29 mouse cellular contexts compared by ENCODE assay signal in genomic region chr14:89217390-89217789, GRCm38 (mm10).
"Had no signal": no experiment of that assay in that cellular context is flagged by ENCODE, and none has a peak within 500 bp of the region (broad histone marks: within the 10 kb centered on the region; RNA-seq: fewer than 3 reads in every experiment).

No protein-coding gene starts in this region.

- H3K9ac ChIP-seq: limb, embryonic 12.5 days; limb, embryonic 13.5 days; limb, embryonic 15.5 days; liver, embryonic 12.5 days; liver, embryonic 13.5 days; liver, embryonic 14.5 days; liver, embryonic 15.5 days; liver, postnatal 0 days; lung, embryonic 14.5 days; lung, embryonic 15.5 days; midbrain, embryonic 13.5 days; midbrain, embryonic 15.5 days had no signal

- H3K4me3 ChIP-seq: left cerebral cortex, adult 2 months; limb, embryonic 10.5 days; limb, embryonic 12.5 days; limb, embryonic 13.5 days; limb, embryonic 15.5 days; liver, embryonic 12.5 days; liver, embryonic 13.5 days; liver, embryonic 15.5 days; lung, embryonic 15.5 days; megakaryocyte, embryonic 14.5 days; midbrain, embryonic 10.5 days; midbrain, embryonic 13.5 days; midbrain, embryonic 15.5 days; myocyte had no signal

- H3K4me1 ChIP-seq: limb, embryonic 10.5 days; limb, embryonic 12.5 days; limb, embryonic 13.5 days; limb, embryonic 15.5 days; liver, embryonic 12.5 days; liver, embryonic 13.5 days; liver, embryonic 15.5 days; lung, embryonic 15.5 days; megakaryocyte, embryonic 14.5 days; midbrain, embryonic 13.5 days; midbrain, embryonic 15.5 days had no signal

- ATAC-seq: liver, embryonic 12.5 days; liver, postnatal 0 days; lung, postnatal 0 days; midbrain, embryonic 13.5 days; midbrain, embryonic 15.5 days; midbrain, embryonic 16.5 days had no signal

- H3K27ac ChIP-seq: left cerebral cortex, adult 2 months; limb, embryonic 10.5 days; limb, embryonic 12.5 days; limb, embryonic 13.5 days; limb, embryonic 15.5 days; liver, embryonic 12.5 days; liver, embryonic 13.5 days; liver, embryonic 14.5 days; liver, embryonic 15.5 days; lung, embryonic 15.5 days; macrophage; midbrain, embryonic 13.5 days; midbrain, embryonic 15.5 days had no signal

- H3K27me3 ChIP-seq: limb, embryonic 12.5 days; limb, embryonic 13.5 days; limb, embryonic 15.5 days; liver, embryonic 12.5 days; liver, embryonic 13.5 days; liver, embryonic 15.5 days; lung, embryonic 15.5 days; megakaryocyte, embryonic 14.5 days; midbrain, embryonic 13.5 days; midbrain, embryonic 15.5 days had no signal

- H3K9me3 ChIP-seq: limb, embryonic 10.5 days; limb, embryonic 12.5 days; limb, embryonic 13.5 days; limb, embryonic 15.5 days; liver, embryonic 12.5 days; liver, embryonic 13.5 days; liver, embryonic 15.5 days; lung, embryonic 15.5 days; megakaryocyte, embryonic 14.5 days; midbrain, embryonic 10.5 days; midbrain, embryonic 13.5 days; midbrain, embryonic 15.5 days had no signal

- H3K4me2 ChIP-seq: limb, embryonic 12.5 days; limb, embryonic 13.5 days; limb, embryonic 15.5 days; liver, embryonic 11.5 days; liver, embryonic 12.5 days; liver, embryonic 13.5 days; liver, embryonic 15.5 days; lung, embryonic 14.5 days; lung, embryonic 15.5 days; midbrain, embryonic 13.5 days; midbrain, embryonic 15.5 days had no signal

- H3K36me3 ChIP-seq: limb, embryonic 10.5 days; limb, embryonic 12.5 days; limb, embryonic 13.5 days; limb, embryonic 15.5 days; liver, embryonic 12.5 days; liver, embryonic 13.5 days; liver, embryonic 15.5 days; lung, embryonic 15.5 days; midbrain, embryonic 10.5 days; midbrain, embryonic 13.5 days; midbrain, embryonic 15.5 days had no signal

- DNase-seq: left cerebral cortex, postnatal 4 days; liver; liver, embryonic 13.5 days; liver, postnatal 0 days; lung, adult 18-20 months; lung, adult 2 months; lung, embryonic 14.5 days; lung, postnatal 10 days; lung, postnatal 14 days; lung, postnatal 36 days; lung, postnatal 4 days had no signal
